Mouse (Mus musculus): ENCODE data around the gene Cacna1g.

DNA sequence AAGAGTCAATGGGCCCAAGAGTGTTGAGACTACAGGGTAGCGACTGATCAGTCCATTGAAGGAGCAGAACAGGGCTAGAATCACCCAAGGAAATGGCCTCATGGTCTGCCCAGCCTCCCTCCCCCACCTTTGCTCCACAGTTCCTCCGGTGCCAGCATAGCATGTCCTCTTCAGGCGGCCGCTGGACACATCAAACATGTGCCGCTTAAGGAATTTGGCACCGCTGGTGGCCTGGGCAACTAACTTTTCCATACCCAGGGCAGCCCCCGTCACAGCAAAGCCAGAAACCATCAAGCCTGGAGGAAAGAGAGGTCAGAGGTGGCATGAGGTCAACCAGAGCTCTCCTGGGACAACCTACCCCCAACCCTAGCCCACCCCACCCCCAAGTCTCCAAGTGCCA lies 8.0 kb upstream of the Cacna1g start:
- TF ChIP-seq GATA1 (IDR thresholded peaks at IDR 0.05; ENCODE audit: borderline replicate concordance, low read length) = no peak
- no peak for TF ChIP-seq FLI1 (IDR thresholded peaks at IDR 0.05; ENCODE audit: low read length)

Measured in megakaryocyte, embryonic 14.5 days (primary cell).